Mouse (Mus musculus): ENCODE measurements around the gene C2cd3.

DNA sequence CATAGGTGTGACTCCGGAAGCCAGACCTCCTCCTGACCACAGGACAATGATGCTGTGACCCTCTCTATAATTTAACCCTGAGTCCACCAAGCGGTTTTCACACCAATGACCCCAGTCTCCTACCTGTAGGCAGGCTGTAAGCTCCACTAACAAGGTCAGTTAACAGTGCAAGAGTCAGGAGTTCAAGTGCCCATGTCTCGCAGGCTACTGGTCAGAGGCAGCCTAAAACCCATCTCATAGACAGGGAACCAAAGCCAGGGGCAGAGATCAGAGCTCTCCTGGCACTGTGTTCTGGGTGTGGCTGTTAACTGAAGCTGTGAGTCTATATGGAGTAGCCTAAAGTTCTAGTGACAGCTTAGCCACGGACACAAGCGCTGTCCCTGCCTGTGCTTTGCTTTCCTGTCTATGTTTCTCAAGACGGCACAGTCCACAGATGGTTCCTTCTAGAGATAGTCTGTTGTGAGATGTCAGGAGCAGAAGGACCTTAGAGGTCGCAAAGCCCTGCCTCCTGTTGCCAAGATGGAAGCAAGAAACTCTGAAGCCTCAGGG, 130.4 kb downstream of the C2cd3 start:
- TF ChIP-seq POLR2A (IDR thresholded peaks at IDR 0.05; ENCODE audit: control insufficient read depth in 1 of 2, insufficient read depth in 1 of 2, low read depth in 1 of 2, low read length in 2 of 2, poor library complexity in 1 of 2) (peak; percentile 19 to 36; a peak in 2 of 4 replicates), MAZ (IDR thresholded peaks at IDR 0.05; ENCODE audit: low read depth, low read length) (no peak), CTCF (IDR thresholded peaks at IDR 0.05 in 2 of 3, conservative IDR thresholded peaks at IDR 0.05 in 1 of 3; ENCODE audit: control insufficient read depth in 1 of 3, insufficient read depth in 1 of 3, low read depth in 2 of 3, low read length in 3 of 3, poor library complexity in 1 of 3, severe bottlenecking in 1 of 3) (no peak), MAX (IDR thresholded peaks at IDR 0.05; ENCODE audit: low read length) (no peak), ELF1 (IDR thresholded peaks at IDR 0.05; ENCODE audit: low read depth, low read length) (no peak), KAT2A (conservative IDR thresholded peaks at IDR 0.05; ENCODE audit: low read depth, low read length) (no peak), ZKSCAN1 (IDR thresholded peaks at IDR 0.05; ENCODE audit: low read depth, low read length) (no peak), RAD21 (IDR thresholded peaks at IDR 0.05; ENCODE audit: low read depth, low read length) (no peak), EP300 (IDR thresholded peaks at IDR 0.05; ENCODE audit: low read depth in 1 of 2, low read length in 2 of 2) (no peak), NRF1 (IDR thresholded peaks at IDR 0.05; ENCODE audit: insufficient read depth, low read depth, low read length, poor library complexity, severe bottlenecking) (no peak), SMC3 (IDR thresholded peaks at IDR 0.05; ENCODE audit: low read depth, low read length) (no peak; the same call in 1 of the 2 replicates), TAL1 (IDR thresholded peaks at IDR 0.05; ENCODE audit: low read length) (no peak)
